Mouse (Mus musculus): ENCODE results near the gene Rhobtb3.

DNA sequence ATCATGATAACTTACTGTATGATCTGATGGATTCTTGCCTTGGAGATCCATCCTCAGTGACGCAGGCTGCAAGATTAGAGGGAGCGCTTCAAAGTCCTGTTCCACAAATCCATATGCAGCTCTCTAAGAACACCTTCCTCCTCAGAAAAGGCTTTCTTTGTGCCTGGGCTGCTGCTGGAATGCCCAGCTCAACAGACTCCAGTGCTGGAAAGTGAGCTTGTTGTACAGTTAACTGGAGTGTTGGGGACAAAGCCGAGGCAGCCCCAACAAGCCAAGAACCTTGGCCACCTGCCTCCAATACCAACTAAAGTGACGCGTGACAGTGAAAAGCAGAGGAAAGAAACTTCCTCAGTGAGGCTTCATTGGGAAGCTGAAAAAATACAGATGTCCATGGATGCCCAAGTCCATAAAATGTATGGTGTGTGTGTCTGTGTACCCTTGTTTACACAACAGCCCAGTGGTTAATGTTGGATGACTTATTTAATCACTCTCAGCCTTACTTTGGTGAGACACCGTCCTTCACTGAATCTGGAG lies 102.9 kb downstream of the Rhobtb3 start:
- TF ChIP-seq CTCF (IDR thresholded peaks at IDR 0.05; ENCODE audit: low read depth, low read length) (no peak), POLR2A (IDR thresholded peaks at IDR 0.05; ENCODE audit: borderline replicate concordance, low read depth, low read length) (no peak)

Data from bone marrow macrophage, adult 2 months (primary cell).